Mouse (Mus musculus) kidney, postnatal 0 days (tissue): Measurements from ENCODE around the gene Fam171a2. TPM values are rescaled to one million over a fixed set of nuclear protein-coding genes. Genes with fewer than 3 reads are reported as not detected.

ENCODE experiments used
- ATAC-seq: fragments of 200-750 bp; cut with Nextera tagmentation; replicated peaks from 2 replicates; pipeline ENCODE4 v1.8.0; 2017; ENCODE audit warnings: low read depth, moderate number of reproducible peaks, moderate TSS enrichment, moderate library complexity; ENCODE audit not compliant: low FRiP score
- DNase-seq: peaks from one replicate; pipeline ENCODE4 v3.0.0-alpha.2; 2016; ENCODE audit warnings: low spot score
- H3K27ac ChIP-seq: fragments of 300-500 bp; sonication (generic); 2 replicates; pipeline ENCODE4 v1.5.1; 2014; ENCODE audit warnings: mild to moderate bottlenecking
- H3K27me3 ChIP-seq: fragments of 300-500 bp; sonication (generic); 2 replicates; pipeline ENCODE4 v1.6.1; 2014; ENCODE audit warnings: low read length, mixed read lengths; ENCODE audit not compliant: insufficient read depth
- H3K36me3 ChIP-seq: fragments of 300-500 bp; sonication (generic); 2 replicates; pipeline ENCODE4 v1.6.1; 2014; ENCODE audit warnings: low read length, mixed read lengths; ENCODE audit not compliant: insufficient read depth
- H3K4me1 ChIP-seq: fragments of 300-500 bp; sonication (generic); replicated peaks from 2 replicates; pipeline ENCODE4 v1.6.1; 2014; ENCODE audit warnings: antibody characterized with exemption, low read length, mixed read lengths; ENCODE audit not compliant: insufficient read depth
- H3K4me2 ChIP-seq: fragments of 300-500 bp; sonication (generic); 2 replicates; pipeline ENCODE4 v1.6.1; 2014; ENCODE audit warnings: mild to moderate bottlenecking, low read length, moderate library complexity, mixed read lengths
- H3K4me3 ChIP-seq: fragments of 300-500 bp; sonication (generic); replicated peaks from 2 replicates; pipeline ENCODE4 v1.5.1; 2014; ENCODE audit warnings: low read depth, low read length
- H3K9ac ChIP-seq: fragments of 300-500 bp; sonication (generic); 2 replicates; pipeline ENCODE4 v1.6.1; 2014; ENCODE audit warnings: low read depth, low read length
- H3K9me3 ChIP-seq: fragments of 300-500 bp; sonication (generic); replicated peaks from 2 replicates; pipeline ENCODE4 v1.6.1; 2016; ENCODE audit warnings: low read length, inconsistent platforms, mixed read lengths
- CTCF ChIP-seq: IDR thresholded peaks from 2 replicates; pipeline ENCODE4 v1.5.1; 2016; ENCODE audit warnings: antibody characterized with exemption, low read depth, mild to moderate bottlenecking, moderate library complexity
- WGBS: fragments of 180-500 bp; shearing (Covaris S2); extraction: QIAGEN DNeasy Blood & Tissue Kit; methylation state at CpG from one replicate; pipeline ENCODE4 v1.1.7; 2014; 5-methylcytosine and 5-hydroxymethylcytosine counted together
- polyA plus RNA-seq: library from polyadenylated mRNA; unstranded; fragments of >200 nt; fragmentation: Nextera tagmentation; extraction: Ambion mirVana; gene quantifications from 2 replicates; pipeline ENCODE4 v1.2.1, GENCODE M21; 2015

The Fam171a2 gene
- polyA plus RNA-seq, 1 experiment from 2014 or later: 6.4 TPM

- no peaks in the 10 kb centered on the region for H3K4me1 ChIP-seq
- H3K4me3 ChIP-seq: no peak overlapping the region
- 58% methylated on average over 8 of the region's 8 CpGs for WGBS
- H3K4me2 ChIP-seq: peak overlapping the region; percentile 61; the same call in 1 of the 2 replicates
- no peak overlapping the region for H3K9ac ChIP-seq
- no peak for TF ChIP-seq CTCF
- H3K36me3 ChIP-seq: 0 out of 2 replicates have a peak, but pooled peaks cover 3% of the 10 kb centered on the region
- no peak overlapping the region for H3K27ac ChIP-seq
- ATAC-seq: no peak
- no peaks in the 10 kb centered on the region for H3K9me3 ChIP-seq
- no peak for DNase-seq
- H3K27me3 ChIP-seq: no peaks in the 10 kb centered on the region
Measured at GRCm38 (mm10) chr11:102428981-102429540, 18.4 kb downstream of the Fam171a2 start.

GRCm38 (mm10) chr11:102425555-102426316 lies 21.7 kb downstream of the Fam171a2 start:
- Histone ChIP-seq H3K9me3 (no peaks in the 10 kb centered on the region), H3K9ac (no peak overlapping the region), H3K36me3 (no peaks in the 10 kb centered on the region), H3K4me2 (no peak overlapping the region), H3K4me3 (no peak overlapping the region), H3K27me3 (no peaks in the 10 kb centered on the region), H3K4me1 (no peaks in the 10 kb centered on the region), H3K27ac (no peak overlapping the region)
- ATAC-seq (no peak), DNase-seq (no peak)
- no peak for TF ChIP-seq CTCF
- 76% methylated on average over 8 of the region's 8 CpGs for WGBS

- no peak overlapping the region for H3K9ac ChIP-seq
- DNase-seq (no peak), ATAC-seq (no peak)
- no peaks in the 10 kb centered on the region for H3K27me3 ChIP-seq
- 73% methylated on average over 6 of the region's 6 CpGs for WGBS
- no peaks in the 10 kb centered on the region for H3K9me3 ChIP-seq
- no peak overlapping the region for H3K4me3 ChIP-seq
- H3K36me3 ChIP-seq: no peaks in the 10 kb centered on the region
- H3K4me1 ChIP-seq: no peaks in the 10 kb centered on the region
- H3K4me2 ChIP-seq: no peak overlapping the region
- no peak overlapping the region for H3K27ac ChIP-seq
- no peak for TF ChIP-seq CTCF
Measured at GRCm38 (mm10) chr11:102424666-102425065, 22.8 kb downstream of the Fam171a2 start.

- Histone ChIP-seq H3K27me3 (no peaks in the 10 kb centered on the region), H3K27ac (no peak overlapping the region), H3K36me3 (no peaks in the 10 kb centered on the region), H3K4me1 (no peaks in the 10 kb centered on the region), H3K9me3 (no peaks in the 10 kb centered on the region), H3K4me3 (no peak overlapping the region), H3K9ac (no peak overlapping the region), H3K4me2 (no peak overlapping the region)
- ATAC-seq (no peak), DNase-seq (no peak)
- WGBS: 26% methylated on average over 8 of the region's 8 CpGs
- no peak for TF ChIP-seq CTCF
Measured at GRCm38 (mm10) chr11:102421559-102421958, 25.9 kb downstream of the Fam171a2 start.

GRCm38 (mm10) chr11:102418887-102419286 lies 28.6 kb downstream of the Fam171a2 start:
- Histone ChIP-seq H3K4me3 (no peak overlapping the region), H3K27me3 (no peaks in the 10 kb centered on the region), H3K9ac (no peak overlapping the region), H3K4me1 (no peaks in the 10 kb centered on the region), H3K4me2 (no peak overlapping the region), H3K27ac (no peak overlapping the region), H3K36me3 (no peaks in the 10 kb centered on the region), H3K9me3 (no peaks in the 10 kb centered on the region)
- no peak for DNase-seq
- no peak for TF ChIP-seq CTCF
- ATAC-seq: no peak

GRCm38 (mm10) chr11:102417160-102417559 lies 30.3 kb downstream of the Fam171a2 start:
- no peak for TF ChIP-seq CTCF
- ATAC-seq (no peak), DNase-seq (no peak)
- no peaks in the 10 kb centered on the region for H3K36me3 ChIP-seq
- H3K4me1 ChIP-seq: no peaks in the 10 kb centered on the region
- H3K4me3 ChIP-seq: no peak overlapping the region
- no peak overlapping the region for H3K27ac ChIP-seq
- no peak overlapping the region for H3K4me2 ChIP-seq
- no peak overlapping the region for H3K9ac ChIP-seq
- WGBS: 77% methylated on average over 1 of the region's 1 CpGs
- H3K27me3 ChIP-seq: no peaks in the 10 kb centered on the region
- H3K9me3 ChIP-seq: no peaks in the 10 kb centered on the region
